17 mouse cellular contexts compared by ENCODE assay signal in the genomic region with DNA sequence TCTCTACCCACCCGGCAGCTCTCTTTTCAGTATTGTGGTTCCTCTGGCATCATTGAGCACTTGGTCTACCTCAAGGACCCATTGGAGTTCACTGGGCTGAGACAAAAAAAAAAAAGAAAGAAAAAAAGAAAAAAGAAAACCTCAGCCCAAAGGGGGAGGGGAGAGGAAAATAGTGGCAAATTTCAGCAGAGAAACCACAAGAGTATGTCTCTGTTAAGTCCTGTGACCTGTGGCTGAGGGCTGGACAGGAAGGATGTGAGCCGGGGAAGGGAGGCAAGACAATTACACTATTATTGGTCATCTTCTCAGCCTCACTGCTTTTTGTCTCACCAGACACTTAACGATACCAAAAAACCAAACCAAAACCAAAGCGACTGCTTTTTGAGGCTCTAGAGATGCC. TPM values are rescaled to one million over a fixed set of nuclear protein-coding genes. Genes with fewer than 3 reads are reported as not detected.
DNase-seq lines count a peak whose midpoint lies in the region; ATAC-seq and TF ChIP-seq lines count a peak whose summit lies in the region.
"Had no signal": no experiment of that assay in that cellular context is flagged by ENCODE, and none has a peak within 500 bp of the region (broad histone marks: within the 10 kb centered on the region; RNA-seq: fewer than 3 reads in every experiment).

No protein-coding gene starts in this region.

- peaks cover 5% of the 10 kb centered on the region; the same call in 1 of the 2 replicates for H3K4me1 ChIP-seq in spleen, adult 2 months (ENCODE audit: control insufficient read depth, insufficient read depth, insufficient read length)
- peaks cover 21% of the 10 kb centered on the region for H3K4me1 ChIP-seq in liver, embryonic 16.5 days (ENCODE audit: control insufficient read depth, low read depth, low read length)
- H3K4me1 ChIP-seq in hindbrain, embryonic 10.5 days (replicated peaks): peaks cover 15% of the 10 kb centered on the region

- TF ChIP-seq CTCF in spleen, adult 2 months (IDR thresholded peaks at IDR 0.05; ENCODE audit: extremely low read depth, insufficient read depth, insufficient read length, insufficient replicate concordance): no peak

- H3K27me3 ChIP-seq in spleen, adult 2 months (ENCODE audit: control insufficient read depth, insufficient read depth, low read length): no peaks in the 10 kb centered on the region
- H3K27me3 ChIP-seq in liver, embryonic 16.5 days (ENCODE audit: control insufficient read depth, insufficient read depth, low read depth, low read length): no peaks in the 10 kb centered on the region
- H3K27me3 ChIP-seq in splenic B cell, adult 2 months (ENCODE audit: control insufficient read depth, insufficient read depth, low read length, poor library complexity, severe bottlenecking): no peaks in the 10 kb centered on the region
- H3K27me3 ChIP-seq in hindbrain, embryonic 10.5 days (ENCODE audit: insufficient read depth, poor library complexity, severe bottlenecking): no peaks in the 10 kb centered on the region

- peak overlapping the region; percentile 10; the same call in 1 of the 2 replicates for H3K4me3 ChIP-seq in spleen, adult 2 months (ENCODE audit: extremely low read depth, insufficient read depth, insufficient read length)
- H3K4me3 ChIP-seq in liver, embryonic 16.5 days (ENCODE audit: low read depth, low read length): peak overlapping the region; percentile 47
- H3K4me3 ChIP-seq in hindbrain, embryonic 10.5 days: no peak overlapping the region
- H3K4me3 ChIP-seq: heart, embryonic 10.5 days; left cerebral cortex, adult 2 months had no signal

- H3K36me3 ChIP-seq in spleen, adult 2 months (ENCODE audit: control insufficient read depth, insufficient read depth, low read length): peaks cover 17% of the 10 kb centered on the region
- peaks cover 7% of the 10 kb centered on the region for H3K36me3 ChIP-seq in liver, embryonic 16.5 days (ENCODE audit: control insufficient read depth, insufficient read depth)
- H3K36me3 ChIP-seq in splenic B cell, adult 2 months (ENCODE audit: control insufficient read depth, insufficient read depth, low read length, poor library complexity, severe bottlenecking): no peaks in the 10 kb centered on the region; the same call in 1 of the 2 replicates
- peaks cover 40% of the 10 kb centered on the region for H3K36me3 ChIP-seq in hindbrain, embryonic 10.5 days

- TF ChIP-seq POLR2A in spleen, adult 2 months (IDR thresholded peaks at IDR 0.05; ENCODE audit: low read depth, low read length): no peak

- no peaks in the 10 kb centered on the region for H3K9me3 ChIP-seq in liver, embryonic 16.5 days (replicated peaks; ENCODE audit: control insufficient read depth, low read length)
- no peaks in the 10 kb centered on the region for H3K9me3 ChIP-seq in hindbrain, embryonic 10.5 days
- H3K9me3 ChIP-seq: heart, embryonic 10.5 days had no signal

- 0 out of 2 replicates have a peak overlapping the region, but pooled peaks have one; percentile 2 for H3K27ac ChIP-seq in spleen, adult 2 months (ENCODE audit: insufficient read depth, low read length)
- no peak overlapping the region; the same call in 1 of the 2 replicates for H3K27ac ChIP-seq in liver, embryonic 16.5 days (ENCODE audit: low read length)
- no peak overlapping the region for H3K27ac ChIP-seq in hindbrain, embryonic 10.5 days
- H3K27ac ChIP-seq: heart, embryonic 10.5 days; left cerebral cortex, adult 2 months had no signal

- ATAC-seq in liver, embryonic 16.5 days (ENCODE audit: low read depth): no peak
- ATAC-seq: forebrain, embryonic 16.5 days had no signal

- peak; percentile 14 to 63 for DNase-seq in adrenal gland, adult (ENCODE audit: inconsistent age in 2 of 2, low spot score in 1 of 2)
- DNase-seq in adrenal gland, adult 8-10 months: no peak
- DNase-seq in spleen, adult 2 months (ENCODE audit: low read depth in 1 of 2, low spot score in 2 of 2): no peak
- no peak for DNase-seq in spleen, adult 18-20 months
- DNase-seq in splenic B cell, adult 2 months (ENCODE audit: low read depth, low spot score): peak; percentile 46
- DNase-seq in spleen, postnatal 10 days (ENCODE audit: low spot score in 2 of 2): no peak
- DNase-seq in hindbrain, embryonic 10.5 days (ENCODE audit: low spot score): no peak
- DNase-seq: cerebellum, adult 9-11 months; embryo, embryonic 11 days; thymus, postnatal 4 days had no signal

- 0 out of 2 replicates have a peak overlapping the region, but pooled peaks have one; percentile 26 for H3K4me2 ChIP-seq in liver, embryonic 16.5 days (ENCODE audit: low read depth, low read length)

- no peak overlapping the region for H3K9ac ChIP-seq in liver, embryonic 16.5 days (ENCODE audit: low read depth, low read length)

- WGBS in spleen, adult 2 months: 13% methylated on average over 4 of the region's 4 CpGs
- 35% methylated on average over 4 of the region's 4 CpGs for WGBS in liver, embryonic 16.5 days (ENCODE audit: insufficient replicate concordance)
- WGBS in hindbrain, embryonic 10.5 days: 75% methylated on average over 4 of the region's 4 CpGs

RNA-seq across cellular contexts. Expression of a gene that starts 2.3 kb away (rescaled TPM):
- total RNA-seq in adrenal gland, adult 8-10 months (2022): 10 to 100 TPM; 21.8 to 34.4 (median 28.3) TPM
- 237 and 307 TPM in 2 replicates for polyA plus RNA-seq in spleen, adult 2 months (2012; rRNA removed)
- polyA plus RNA-seq in liver, embryonic 16.5 days (2015; fragmentation: Nextera tagmentation; extraction: Ambion mirVana): 111 and 128 TPM in 2 replicates
- polyA plus RNA-seq in hindbrain, embryonic 10.5 days (2016; fragmentation: Nextera tagmentation; extraction: Ambion mirVana): 16.3 and 22.8 TPM in 2 replicates

RNA-seq across cellular contexts. Expression of a gene that starts 7.0 kb away (rescaled TPM):
- 1 to 10 TPM; 2.0 to 6.4 (median 4.3) TPM for total RNA-seq in adrenal gland, adult 8-10 months (2022)
- 1.2 and 1.8 TPM in 2 replicates for polyA plus RNA-seq in spleen, adult 2 months (2012; rRNA removed)
- polyA plus RNA-seq in liver, embryonic 16.5 days (2015; fragmentation: Nextera tagmentation; extraction: Ambion mirVana): 8,709 and 8,864 TPM in 2 replicates
- 3.4 and 4.7 TPM in 2 replicates for polyA plus RNA-seq in hindbrain, embryonic 10.5 days (2016; fragmentation: Nextera tagmentation; extraction: Ambion mirVana)

RNA-seq across cellular contexts. Expression of a gene that starts 9.5 kb away (rescaled TPM):
- total RNA-seq in adrenal gland, adult 8-10 months (2022): 10 to 100 TPM; 39.1 to 49.2 (median 46.0) TPM
- polyA plus RNA-seq in spleen, adult 2 months (2012; rRNA removed): 17.5 and 20.3 TPM in 2 replicates
- polyA plus RNA-seq in liver, embryonic 16.5 days (2015; fragmentation: Nextera tagmentation; extraction: Ambion mirVana): 11.8 and 14.9 TPM in 2 replicates
- polyA plus RNA-seq in hindbrain, embryonic 10.5 days (2016; fragmentation: Nextera tagmentation; extraction: Ambion mirVana): 33.1 and 36.2 TPM in 2 replicates

RNA-seq across cellular contexts. Expression of a gene that starts 18.1 kb away (rescaled TPM):
- total RNA-seq in adrenal gland, adult 8-10 months (2022): under 1 TPM in 2 of 4 experiments, not detected in 2; 0.13 to 0.15 TPM
- not detected in 2 replicates for polyA plus RNA-seq in spleen, adult 2 months (2012; rRNA removed)
- polyA plus RNA-seq in liver, embryonic 16.5 days (2015; fragmentation: Nextera tagmentation; extraction: Ambion mirVana): 2.2 and 2.4 TPM in 2 replicates
- 0.21 and 0.27 TPM in 2 replicates for polyA plus RNA-seq in hindbrain, embryonic 10.5 days (2016; fragmentation: Nextera tagmentation; extraction: Ambion mirVana)
- total RNA-seq: adrenal gland, adult 18-20 months; gastrocnemius, adult 18-20 months; heart, postnatal 25 days had no signal

RNA-seq across cellular contexts. Expression of a gene that starts 18.4 kb away (rescaled TPM):
- total RNA-seq in adrenal gland, adult 8-10 months (2022): under 1 TPM; 0.46 to 0.80 (median 0.60) TPM
- 0.63 and 0.64 TPM in 2 replicates for polyA plus RNA-seq in spleen, adult 2 months (2012; rRNA removed)
- polyA plus RNA-seq in liver, embryonic 16.5 days (2015; fragmentation: Nextera tagmentation; extraction: Ambion mirVana): 0.48 and 0.64 TPM in 2 replicates
- polyA plus RNA-seq in hindbrain, embryonic 10.5 days (2016; fragmentation: Nextera tagmentation; extraction: Ambion mirVana): 10.4 and 13.0 TPM in 2 replicates

Comparison
In these comparisons a context has a peak if more than half of its experiments do, and no peak if none do; other contexts are left out.
1. DNase-seq: peak in adrenal gland, adult (2 of 2) and splenic B cell, adult 2 months (single experiment); none in adrenal gland, adult 8-10 months (single experiment), spleen, adult 2 months (0 of 2), spleen, adult 18-20 months (0 of 2), spleen, postnatal 10 days (0 of 2) and hindbrain, embryonic 10.5 days (single experiment).
2. RNA of a gene that starts 7.0 kb away (polyA plus RNA-seq): 8,709 to 8,864 TPM in liver, embryonic 16.5 days; 3.4 to 4.7 TPM in hindbrain, embryonic 10.5 days and 1.2 to 1.8 TPM in spleen, adult 2 months; every median in the first group is over 1,000 times any median in the second.